Mouse (Mus musculus): Measurements from ENCODE around the gene Ubxn6.

Ubxn6 gene

DNA sequence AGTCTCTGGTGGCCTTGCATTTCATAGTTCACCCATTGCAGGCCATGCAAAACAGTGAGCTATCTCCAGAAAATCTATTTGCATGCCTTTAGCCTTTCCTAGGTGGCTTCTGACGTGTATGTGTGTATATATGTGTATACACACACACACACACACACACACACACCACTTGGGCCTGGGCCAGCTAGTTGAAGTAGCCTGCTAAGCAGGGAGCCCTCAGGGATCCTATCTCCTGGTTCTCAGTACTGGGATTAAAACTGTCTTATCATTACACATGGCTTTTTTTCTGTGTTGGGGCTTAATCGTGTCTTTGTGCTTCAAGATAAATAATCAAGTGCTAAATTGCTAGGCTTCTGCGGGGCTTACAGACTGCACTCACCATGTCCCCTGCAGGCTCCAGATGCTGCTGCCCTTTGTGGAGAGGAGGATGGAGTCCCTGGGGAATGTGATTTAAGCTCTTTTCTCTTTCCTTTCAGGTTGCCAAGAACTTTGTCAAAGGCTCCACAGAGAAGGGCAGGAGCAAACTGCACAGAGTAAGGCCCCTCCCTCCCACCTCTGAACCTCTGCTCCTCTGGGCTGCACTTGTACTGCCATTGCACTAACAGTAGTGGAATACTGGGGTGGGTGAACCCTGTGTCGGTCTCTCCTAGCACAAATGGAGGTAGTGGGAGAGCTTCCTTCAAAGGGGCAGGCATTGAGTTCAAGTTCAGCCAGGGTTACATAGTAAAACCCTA lies 18.7 kb downstream of the Ubxn6 start:
- in situ Hi-C loops (cut with MseI, MboI): no loop called here

DNA sequence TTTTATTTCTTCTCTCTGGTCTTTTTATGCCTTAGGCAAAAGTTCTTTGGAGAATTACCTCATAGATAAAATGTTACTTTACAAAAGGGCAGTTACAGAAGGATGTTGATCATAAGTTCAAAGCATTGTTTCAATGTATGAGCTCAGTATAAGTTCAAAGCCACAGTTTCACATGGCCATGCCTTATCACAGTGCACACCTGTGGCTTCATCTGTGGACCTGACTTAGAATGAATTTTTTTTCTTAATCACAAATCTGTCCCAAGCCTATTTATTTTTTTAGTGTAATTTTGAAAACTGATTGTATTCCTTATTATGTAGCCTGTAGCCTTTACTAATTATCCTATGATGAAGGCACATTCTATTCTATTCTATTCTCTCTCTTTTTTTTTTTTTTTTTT lies 19.9 kb downstream of the Ubxn6 start:
- in situ Hi-C loops (cut with MseI, MboI): no loop called here

DNA sequence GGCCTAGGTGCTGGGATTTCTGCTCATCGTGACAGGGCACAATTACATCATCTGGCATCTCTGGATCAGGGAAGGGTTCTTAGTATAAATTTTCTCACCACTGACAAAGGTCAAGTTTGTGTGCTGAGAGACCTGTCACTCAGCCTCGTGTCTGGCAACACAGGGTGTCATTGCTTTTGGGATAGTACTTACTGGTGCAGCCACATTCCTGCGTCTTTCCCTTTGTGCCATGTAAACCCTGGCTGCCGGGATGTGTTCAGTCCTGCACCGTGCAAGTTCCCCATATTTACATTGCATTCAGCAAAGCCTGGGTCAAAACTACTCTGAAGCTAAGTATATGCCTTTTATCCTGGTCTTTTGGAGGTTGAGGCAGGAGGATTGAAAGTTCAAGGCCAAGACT lies 23.5 kb downstream of the Ubxn6 start:
- in situ Hi-C loops (cut with MseI, MboI): no loop called here

DNA sequence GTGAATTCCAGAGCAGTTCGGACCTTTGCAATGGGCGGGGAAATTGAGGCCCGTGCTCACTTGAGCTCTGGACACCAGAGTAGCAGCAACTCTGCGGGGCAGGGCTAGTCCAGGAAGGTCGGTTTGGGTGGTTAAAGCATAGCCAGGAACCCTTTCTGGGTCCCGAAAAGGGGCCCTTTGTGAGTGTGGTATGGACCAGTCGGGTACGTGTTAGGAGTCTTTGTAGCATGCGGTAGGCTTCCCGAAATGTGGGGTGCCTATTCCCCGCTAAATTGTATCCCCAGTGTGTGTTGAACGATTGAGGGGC lies 34.0 kb downstream of the Ubxn6 start:
- in situ Hi-C loops (cut with MseI, MboI): no loop called here

DNA sequence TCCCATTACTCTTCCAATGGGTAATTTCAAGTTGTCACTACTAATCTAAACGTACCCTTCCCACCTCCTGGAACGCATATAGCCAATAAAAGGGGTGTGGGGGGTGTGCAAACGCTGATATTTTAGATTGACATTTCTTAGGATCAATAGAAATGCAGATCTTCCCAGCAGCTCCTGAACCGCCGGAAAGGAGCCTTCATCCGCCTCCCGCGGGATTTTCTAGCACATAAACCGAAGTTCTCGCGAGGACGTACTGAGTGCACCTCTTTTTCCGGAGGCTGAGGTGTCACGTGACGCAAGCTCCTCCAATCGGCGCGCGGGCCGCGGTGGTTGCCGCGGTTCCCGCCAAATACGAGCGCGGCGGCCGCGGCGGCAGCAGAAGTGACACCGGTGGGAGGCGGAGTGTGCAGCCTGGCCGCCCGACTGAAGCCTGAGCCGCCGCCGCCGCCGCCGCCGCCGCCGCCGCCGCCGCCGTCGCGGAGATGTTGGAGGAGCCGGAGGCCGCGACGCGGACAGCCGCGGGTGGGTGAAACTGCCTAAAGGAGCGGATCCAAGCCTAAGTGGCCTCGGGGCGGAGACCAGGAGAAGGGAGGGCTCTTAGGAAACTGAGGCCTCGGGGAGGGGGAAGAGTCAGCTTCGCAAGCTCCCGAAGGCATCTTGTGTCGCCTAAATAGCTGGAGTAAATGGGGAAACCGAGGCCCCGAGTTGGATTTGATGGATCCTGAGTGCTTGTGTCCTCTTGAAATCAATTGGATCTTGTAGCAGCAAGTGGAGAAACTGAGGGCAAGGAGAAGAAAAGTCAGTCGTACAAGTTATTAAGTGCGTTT lies 34.6 kb downstream of the Ubxn6 start, which contains the start of gene Chaf1a:
Chaf1a (plus strand) TSS at position 410 of the 827 bp plus-strand sequence.
- in situ Hi-C loops (cut with MseI, MboI): no loop called here

DNA sequence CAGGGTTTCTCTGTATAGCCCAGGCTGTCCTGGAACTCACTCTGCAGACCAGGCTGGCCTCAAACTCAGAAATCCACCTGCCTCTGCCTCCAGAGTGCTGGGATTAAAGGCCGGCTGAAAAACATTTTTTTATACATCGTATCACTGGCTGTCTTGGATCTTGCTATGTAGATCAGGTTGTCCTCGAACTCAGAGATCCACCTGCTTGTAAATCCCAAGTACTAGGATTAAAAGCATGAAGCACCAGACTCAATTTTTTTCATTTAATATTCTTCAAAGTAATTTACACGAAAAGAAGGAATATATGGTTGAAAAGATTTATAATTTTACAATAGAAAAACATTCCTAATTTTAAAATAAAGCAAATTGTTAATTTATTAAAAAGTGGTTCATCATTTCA lies 35.5 kb downstream of the Ubxn6 start:
- in situ Hi-C loops (cut with MseI, MboI): no loop called here

DNA sequence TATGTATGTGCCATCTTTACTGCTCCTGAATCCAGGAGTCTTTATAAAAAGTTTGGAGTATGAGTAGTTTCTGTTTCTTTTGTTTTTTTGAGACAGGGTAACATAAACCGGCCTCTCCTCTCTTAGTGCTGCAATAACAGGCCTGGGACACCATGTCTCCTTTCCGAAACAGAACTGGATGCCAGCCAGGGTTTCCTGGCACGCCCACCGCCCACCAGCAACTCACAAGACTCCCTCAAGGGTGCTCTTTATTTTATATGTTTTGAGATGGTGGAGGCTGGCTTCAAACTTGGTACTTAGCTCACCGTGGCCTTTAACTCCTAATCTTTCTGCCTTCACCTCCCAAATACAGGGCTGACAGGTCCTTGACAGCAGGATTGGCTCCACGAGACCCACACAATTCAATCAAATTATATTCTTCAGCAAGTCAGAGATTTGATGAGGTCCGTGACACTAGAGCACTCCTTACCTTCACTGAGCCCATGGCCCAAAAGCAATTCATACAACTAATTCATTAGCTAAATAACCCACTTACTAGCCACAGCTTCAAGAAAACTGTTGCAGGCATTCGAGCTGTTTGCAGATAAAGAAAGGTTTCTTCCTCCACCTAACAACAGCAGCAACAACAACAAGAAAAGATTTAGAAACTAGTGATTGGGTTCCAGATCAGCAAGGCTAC lies 36.1 kb downstream of the Ubxn6 start:
- in situ Hi-C loops (cut with MseI, MboI): no loop called here

DNA sequence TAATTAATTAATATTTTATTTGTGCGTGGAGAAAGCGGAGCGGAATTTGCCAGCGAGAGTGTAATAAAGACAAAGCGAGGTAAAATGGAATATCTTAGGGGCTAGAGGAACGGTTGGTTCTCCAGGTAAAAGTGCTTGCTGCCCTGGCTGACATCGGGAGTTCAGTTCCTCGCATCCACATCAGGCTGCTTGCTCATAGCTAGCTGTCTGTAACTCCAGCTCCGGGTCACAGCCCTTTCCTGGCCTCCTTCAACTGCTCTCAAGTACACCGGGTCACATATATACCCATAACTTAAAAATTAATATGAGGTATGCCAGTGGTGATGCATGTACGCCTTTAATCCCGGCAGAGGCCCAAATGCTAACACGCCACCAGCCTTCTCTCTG lies 37.9 kb downstream of the Ubxn6 start:
- in situ Hi-C loops (cut with MseI, MboI): no loop called here

DNA sequence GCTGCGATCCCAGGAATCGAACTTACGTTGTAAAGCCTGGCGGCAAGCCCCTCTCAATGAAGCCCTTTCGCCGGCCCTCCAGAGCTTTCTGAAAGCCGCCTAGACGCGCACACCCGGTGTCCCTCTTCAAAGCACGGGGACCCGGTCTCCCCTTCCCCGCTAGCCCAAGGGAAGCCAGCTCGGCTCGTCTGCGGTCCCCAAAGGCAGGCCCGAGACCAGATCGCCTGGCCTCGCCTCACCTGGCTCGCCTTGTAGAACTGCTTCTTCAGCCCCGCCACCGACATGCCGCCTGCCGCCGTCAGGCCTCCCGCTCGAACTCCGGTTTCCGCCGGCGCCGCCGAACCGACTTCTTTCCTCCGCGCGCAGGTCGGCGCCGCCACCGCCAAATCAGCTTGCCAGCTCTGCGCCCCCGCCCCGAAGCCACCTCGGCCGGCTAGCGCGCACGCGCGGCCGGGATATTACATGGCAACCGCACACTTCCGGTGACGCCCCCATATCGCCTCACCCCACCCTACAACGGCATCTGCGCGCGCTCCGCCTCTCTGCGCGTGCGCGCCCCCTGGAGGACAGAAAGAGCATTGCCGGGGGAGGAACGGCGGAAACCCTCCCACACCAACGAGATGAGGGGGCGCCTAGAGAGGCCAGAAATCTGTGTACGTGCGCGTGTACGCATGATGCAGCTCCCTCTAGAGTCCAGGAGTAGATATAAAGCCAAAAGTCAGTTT lies 38.5 kb downstream of the Ubxn6 start, which contains the start of gene Sh3gl1:
Sh3gl1 (minus strand) TSS at position 460 of the 725 bp plus-strand sequence.
- in situ Hi-C loops (cut with MseI, MboI): no loop called here

DNA sequence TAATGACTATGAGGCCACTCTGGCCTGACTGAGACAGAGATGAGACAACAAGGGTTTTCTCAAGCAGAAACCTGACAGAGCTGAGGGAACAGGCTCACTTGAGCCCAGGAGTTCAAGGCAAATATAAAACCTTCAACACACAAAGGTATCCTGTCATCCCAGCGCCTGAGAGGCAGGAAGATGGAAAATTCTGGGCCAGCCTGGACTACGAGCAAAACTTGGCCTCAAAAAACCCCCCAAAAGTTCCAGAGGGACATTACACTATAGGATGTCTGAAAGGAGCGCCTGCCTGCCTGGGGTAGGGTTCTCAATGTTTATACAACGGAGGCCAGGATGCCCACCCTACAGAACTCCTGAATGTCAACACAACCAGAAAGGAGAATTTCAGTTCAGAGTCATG lies 39.6 kb downstream of the Ubxn6 start:
- in situ Hi-C loops (cut with MseI, MboI): no loop called here

DNA sequence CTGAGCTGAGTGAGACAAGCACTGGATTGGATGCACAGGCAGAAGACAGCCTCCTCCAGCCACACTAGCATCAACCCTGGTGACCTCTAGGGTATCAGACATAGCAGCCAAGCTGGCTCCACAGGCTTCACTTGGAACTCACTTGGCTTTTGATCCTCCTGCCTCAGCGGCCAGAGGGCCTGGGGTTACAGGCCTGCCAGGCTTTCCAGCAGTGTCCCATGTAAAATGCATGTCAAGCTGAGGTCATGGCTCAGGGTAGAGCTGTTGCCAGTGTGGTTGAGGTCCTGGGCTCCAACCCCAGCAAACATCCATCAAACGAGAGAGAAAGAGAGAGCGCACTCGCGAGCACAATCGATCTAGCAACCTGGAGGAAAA lies 40.1 kb downstream of the Ubxn6 start:
- in situ Hi-C loops (cut with MseI, MboI): no loop called here

DNA sequence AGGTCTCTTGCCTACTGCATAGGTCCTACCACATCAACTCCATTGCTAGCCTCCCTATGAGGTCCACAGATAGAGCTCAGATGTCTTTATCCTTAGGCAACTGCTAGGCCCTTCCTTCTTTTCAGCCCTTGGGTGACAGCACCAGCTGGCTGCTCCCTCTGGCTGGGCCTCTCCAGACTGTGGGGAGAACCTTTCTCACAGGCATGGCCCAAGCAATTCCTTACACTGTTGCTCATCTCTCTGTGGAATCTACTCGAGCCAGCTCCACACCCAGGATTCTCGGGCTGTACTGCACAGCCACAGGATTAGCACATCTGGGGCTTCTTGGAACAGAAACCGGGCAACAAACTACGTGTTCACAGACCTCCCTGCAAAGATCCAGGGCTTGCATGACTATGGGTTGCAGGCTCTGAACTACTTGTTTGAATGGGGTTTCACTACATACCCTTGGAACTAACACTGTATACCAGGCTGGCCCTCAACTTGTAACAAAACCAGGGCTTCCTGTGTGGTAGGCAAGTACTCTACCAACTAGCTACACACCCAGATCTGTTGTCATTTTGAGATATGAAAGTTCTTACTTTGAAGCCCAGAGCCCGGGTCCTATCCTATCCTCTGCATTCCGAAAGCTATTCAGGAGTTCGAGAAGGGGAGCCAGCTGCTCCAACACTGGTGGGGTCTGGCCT lies 40.6 kb downstream of the Ubxn6 start:
- in situ Hi-C loops (cut with MseI, MboI): no loop called here

DNA sequence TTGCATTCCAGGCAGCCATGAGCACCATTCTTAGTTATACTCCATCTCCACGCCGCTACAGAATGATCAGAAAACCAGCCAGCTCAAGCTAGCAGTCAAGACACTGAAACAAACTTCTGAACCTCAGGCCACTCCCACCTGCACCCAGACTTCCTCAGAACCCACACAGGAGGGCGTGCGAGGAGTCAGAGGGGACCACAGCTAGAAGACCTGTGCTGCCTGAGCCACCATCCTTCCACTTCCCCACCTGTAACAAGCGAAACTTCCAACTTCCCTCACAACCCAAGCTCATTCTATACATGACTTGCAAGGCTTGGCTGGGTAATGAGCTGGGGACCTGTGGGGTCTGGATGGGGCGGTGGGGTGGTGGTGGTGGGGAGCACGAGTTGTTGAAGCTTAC lies 42.0 kb downstream of the Ubxn6 start:
- in situ Hi-C loops (cut with MseI, MboI): no loop called here

DNA sequence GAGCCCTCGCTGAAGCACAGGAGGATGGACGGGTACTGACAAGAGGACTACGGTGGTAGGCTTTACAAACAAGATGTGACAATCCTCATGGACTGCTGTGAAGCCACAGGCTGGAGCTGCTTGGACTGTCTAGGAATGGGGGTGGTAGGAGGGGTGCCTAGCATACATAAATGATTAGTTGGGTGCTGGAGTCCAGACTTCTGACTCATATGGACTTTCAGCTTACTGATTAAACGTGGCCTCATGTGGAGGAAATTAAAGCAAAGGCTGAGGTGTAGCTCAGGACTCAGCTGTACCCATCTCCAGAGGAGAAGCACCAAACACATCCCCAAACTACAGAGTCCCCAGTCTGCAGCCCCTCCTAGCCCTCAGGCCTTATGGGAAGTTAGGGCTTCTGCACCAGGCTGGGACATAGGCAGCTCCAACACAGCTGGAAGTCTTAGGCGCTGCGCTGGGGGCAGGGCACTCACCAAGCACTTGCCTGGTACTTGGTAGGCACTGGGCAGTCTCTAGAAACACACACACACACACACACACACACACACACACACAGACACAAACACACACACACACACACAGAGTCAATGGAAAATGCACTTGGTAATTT lies 42.6 kb downstream of the Ubxn6 start:
- in situ Hi-C loops (cut with MseI, MboI): no loop called here

DNA sequence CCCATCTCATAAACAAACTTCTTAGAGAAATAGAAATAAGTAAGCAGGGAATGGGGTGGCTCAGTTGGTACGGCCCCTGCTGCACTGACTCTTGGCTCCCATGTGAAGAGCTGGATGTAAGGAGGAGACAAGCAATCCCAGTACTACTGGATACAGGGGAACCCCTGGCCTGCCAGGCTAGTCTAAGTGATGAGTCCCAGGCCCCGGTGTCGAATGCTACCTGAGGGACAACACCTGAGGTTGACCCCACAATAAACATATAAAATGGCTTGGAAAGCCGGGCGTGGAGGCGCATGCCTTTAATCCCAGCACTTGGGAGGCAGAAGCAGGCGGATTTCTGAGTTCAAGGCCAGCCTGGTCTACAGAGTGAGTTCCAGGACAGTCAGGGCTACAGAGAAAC lies 43.4 kb downstream of the Ubxn6 start:
- in situ Hi-C loops (cut with MseI, MboI): no loop called here

DNA sequence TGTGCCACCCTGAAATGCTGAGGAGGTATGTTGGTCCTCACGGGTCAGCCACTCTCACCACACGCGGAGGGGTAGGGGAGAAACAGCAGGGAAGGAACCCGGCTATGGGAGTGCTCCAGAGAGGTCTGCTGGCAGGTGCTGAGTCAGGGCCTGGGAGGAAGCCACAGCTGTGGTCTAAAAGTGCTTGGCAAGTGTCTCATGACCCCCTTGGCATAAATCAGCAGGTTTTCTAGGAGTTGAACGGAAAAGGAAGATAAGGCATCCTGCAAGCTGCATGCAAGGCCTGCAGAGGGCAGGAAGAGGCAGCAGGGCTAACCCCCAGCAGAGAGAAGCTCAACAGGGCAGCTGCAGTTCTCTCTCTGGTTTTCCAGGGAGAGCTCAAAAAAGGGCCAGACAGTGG lies 43.9 kb downstream of the Ubxn6 start:
- in situ Hi-C loops (cut with MseI, MboI): no loop called here

DNA sequence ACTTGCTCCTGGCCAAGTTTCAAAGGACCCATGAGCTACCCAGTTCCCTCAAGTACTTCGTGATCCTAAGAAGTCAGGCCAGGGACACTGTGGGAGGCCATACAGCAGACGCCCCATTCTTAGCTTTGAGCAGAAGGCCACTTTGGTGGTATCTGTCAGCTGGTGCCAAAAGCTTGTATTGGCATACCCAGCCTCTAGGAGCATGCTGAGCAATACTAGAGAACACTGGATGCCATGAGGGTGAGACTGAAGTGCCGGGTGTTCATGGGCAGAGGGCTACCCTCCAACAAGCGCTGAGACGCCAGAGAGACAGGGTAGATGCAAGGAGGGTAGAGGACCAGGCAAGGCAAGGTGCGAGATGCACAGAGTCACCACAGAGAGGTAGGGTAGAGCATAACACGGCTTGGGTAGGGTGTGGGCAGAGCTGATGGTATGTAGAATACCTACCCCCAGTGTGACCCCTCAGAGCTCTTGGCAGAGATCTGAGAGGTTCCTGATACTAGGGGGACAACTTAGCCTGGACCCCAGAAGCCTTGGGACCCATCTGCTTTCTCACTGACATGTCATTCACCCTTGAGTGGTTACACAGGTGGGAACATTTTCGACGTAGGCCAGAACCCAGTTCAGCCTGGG lies 44.5 kb downstream of the Ubxn6 start:
- in situ Hi-C loops (cut with MseI, MboI): no loop called here

DNA sequence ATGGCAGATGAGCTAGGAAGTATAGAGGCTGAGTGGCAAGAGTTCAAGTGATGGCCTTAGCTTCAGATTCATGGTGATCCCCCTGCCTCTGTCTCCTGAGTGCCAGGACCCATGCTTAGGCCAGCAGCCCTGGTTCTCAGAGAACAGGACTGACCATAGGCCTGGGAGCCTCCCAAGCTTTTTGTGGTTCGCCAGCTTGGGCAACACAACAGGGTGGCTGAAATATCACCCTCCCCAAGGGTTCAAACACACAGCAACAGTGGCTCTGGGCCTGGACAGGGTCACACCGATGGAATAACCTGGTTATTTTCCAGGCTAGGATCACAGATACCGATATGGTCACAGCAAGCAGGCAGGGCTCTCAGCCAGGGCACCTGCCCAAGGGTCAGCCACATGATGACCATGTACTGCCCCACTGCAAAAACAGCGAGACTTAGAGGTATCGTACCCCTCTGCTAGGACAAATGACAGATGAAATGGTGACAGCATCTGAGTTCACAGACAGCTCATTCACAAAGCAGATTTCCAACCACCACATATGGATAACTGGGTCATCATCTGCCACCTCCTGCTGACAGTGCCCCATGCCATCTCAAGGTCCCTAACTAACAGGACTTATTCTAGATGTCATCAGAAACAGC lies 46.9 kb downstream of the Ubxn6 start:
- in situ Hi-C loops (cut with MseI, MboI): no loop called here

DNA sequence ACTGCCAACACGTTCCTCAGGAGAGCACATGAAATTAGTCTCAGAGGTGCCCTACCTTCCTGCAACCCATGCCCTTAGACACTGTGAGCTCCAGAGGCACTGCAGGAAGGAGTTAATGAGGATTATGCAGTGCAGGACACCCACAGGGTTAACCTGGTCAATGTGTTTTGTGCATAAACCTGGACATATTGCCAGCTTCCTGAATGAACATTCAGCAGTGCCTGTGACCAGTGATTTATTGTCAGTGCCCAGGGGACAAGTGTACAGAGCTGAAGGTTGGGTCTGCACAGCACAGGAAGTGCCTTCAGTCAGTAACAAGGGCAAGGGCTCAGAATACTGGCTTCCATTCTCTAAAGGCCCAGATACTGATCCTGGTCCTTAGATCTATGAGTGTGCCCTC lies 47.9 kb downstream of the Ubxn6 start:
- in situ Hi-C loops (cut with MseI, MboI): no loop called here

DNA sequence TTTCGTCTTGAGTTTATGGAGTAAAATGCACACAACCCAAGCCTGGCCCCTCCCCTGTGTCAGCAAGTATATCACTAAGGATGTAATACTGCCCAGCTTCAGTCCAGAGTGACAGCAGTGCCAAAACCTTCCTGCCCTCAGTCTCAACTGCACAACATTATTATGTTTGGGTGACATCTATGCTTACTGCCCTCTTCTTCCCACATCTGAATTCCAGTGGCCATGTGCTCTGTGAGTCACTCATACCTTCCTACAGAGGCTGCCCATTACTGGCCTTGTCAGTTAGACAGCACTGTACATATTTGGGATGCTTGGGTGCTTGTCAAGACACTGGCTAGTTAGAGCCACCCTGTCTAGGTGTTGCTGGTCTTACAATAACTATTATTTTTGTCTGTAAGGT lies 48.5 kb downstream of the Ubxn6 start:
- in situ Hi-C loops (cut with MseI, MboI): no loop called here

All from mouse trophoblast stem cell (cell line).